Mouse (Mus musculus) cerebellum, adult 2 months (tissue): Measurements from ENCODE around the gene Amdhd2.

Source experiments
- CTCF ChIP-seq: fragments of 200-500 bp; IDR thresholded peaks from 2 replicates; pipeline ENCODE4 v1.5.1; 2011; ENCODE audit warnings: low read depth, mild to moderate bottlenecking, control low read depth, low read length, moderate library complexity, borderline replicate concordance; ENCODE audit not compliant: insufficient read depth
- POLR2A ChIP-seq: fragments of 200-500 bp; IDR thresholded peaks from 2 replicates; pipeline ENCODE4 v1.6.1; 2011; ENCODE audit warnings: low read length, control low read depth, borderline replicate concordance; ENCODE audit not compliant: insufficient read depth

- TF ChIP-seq POLR2A (no peak), CTCF (no peak)
Observed at GRCm38 (mm10) chr17:24151382-24151781, 12.2 kb downstream of the Amdhd2 start.
